Mouse (Mus musculus): ENCODE measurements around the gene Thbs4. TPM values are rescaled to one million over a fixed set of nuclear protein-coding genes. Genes with fewer than 3 reads are reported as not detected.
A peak's percentile ranks its signal among the peaks of the same experiment; 100 is the strongest.

Gene Thbs4
- polyA plus RNA-seq, 1 experiment from 2014 or later: 4.8 TPM

- WGBS: 79% methylated on average over 9 of the region's 9 CpGs
- ATAC-seq (ENCODE audit: insufficient number of reproducible peaks, insufficient read depth, low FRiP score, low read depth): no peak
Observed at GRCm38 (mm10) chr13:92706342-92707061, 88.1 kb downstream of the Thbs4 start.

DNA sequence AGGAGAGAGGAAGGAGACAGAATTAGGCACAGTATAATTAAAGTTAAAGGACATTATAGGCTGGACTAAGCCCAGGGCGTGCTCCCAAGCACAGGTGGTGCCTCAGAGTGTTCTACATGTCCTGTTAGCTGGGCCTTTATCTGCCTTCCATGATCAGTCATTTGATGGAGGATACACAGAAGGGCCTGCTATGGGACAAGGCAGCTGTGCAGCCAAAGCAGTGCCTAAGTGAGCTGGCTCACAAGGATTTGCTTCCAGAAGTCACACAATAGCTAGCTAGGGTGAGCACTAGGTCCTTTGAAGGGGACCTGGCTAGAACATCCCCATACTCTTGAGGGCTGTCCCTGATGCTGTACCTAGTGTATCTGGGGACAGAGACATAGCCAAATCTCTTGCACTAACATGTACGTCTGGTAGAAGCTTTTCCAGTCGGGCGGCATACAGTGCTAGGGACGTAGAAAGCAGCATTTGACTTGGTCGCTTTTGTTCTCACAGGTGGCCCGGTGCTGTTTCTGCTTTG, 89.5 kb downstream of the Thbs4 start:
- Histone ChIP-seq H3K27me3 (ENCODE audit: control insufficient read depth, insufficient read depth, low read length) (no peaks in the 10 kb centered on the region), H3K4me1 (ENCODE audit: control insufficient read depth, insufficient read depth, low read length) (peaks cover 14% of the 10 kb centered on the region; the same call in 1 of the 2 replicates), H3K9me3 (ENCODE audit: control insufficient read depth, low read depth, low read length) (no peaks in the 10 kb centered on the region), H3K27ac (ENCODE audit: low read length) (no peak overlapping the region), H3K4me3 (ENCODE audit: low read depth, low read length) (no peak overlapping the region), H3K36me3 (ENCODE audit: control insufficient read depth, insufficient read depth, low read length) (peaks cover 10% of the 10 kb centered on the region; the same call in 1 of the 2 replicates), H3K9ac (replicated peaks; ENCODE audit: low read depth, low read length) (no peak overlapping the region), H3K4me2 (replicated peaks; ENCODE audit: low read depth, low read length) (no peak overlapping the region)
- WGBS: 90% methylated on average over 7 of the region's 7 CpGs
- no peak for ATAC-seq (ENCODE audit: insufficient number of reproducible peaks, insufficient read depth, low FRiP score, low read depth)

More at GRCm38 (mm10) chr13:92706342-92707061, 88.1 kb downstream of the Thbs4 start:
- H3K9ac ChIP-seq (replicated peaks; ENCODE audit: low read depth, low read length): no peak overlapping the region
- no peaks in the 10 kb centered on the region for H3K9me3 ChIP-seq (ENCODE audit: control insufficient read depth, low read depth, low read length)
- no peak overlapping the region for H3K4me3 ChIP-seq (ENCODE audit: low read depth, low read length)
- no peak overlapping the region for H3K27ac ChIP-seq (ENCODE audit: low read length)
- peaks cover 14% of the 10 kb centered on the region; the same call in 1 of the 2 replicates for H3K4me1 ChIP-seq (ENCODE audit: control insufficient read depth, insufficient read depth, low read length)
- peaks cover 7% of the 10 kb centered on the region; the same call in 1 of the 2 replicates for H3K36me3 ChIP-seq (ENCODE audit: control insufficient read depth, insufficient read depth, low read length)
- H3K27me3 ChIP-seq (ENCODE audit: control insufficient read depth, insufficient read depth, low read length): no peaks in the 10 kb centered on the region
- H3K4me2 ChIP-seq (replicated peaks; ENCODE audit: low read depth, low read length): no peak overlapping the region

DNA sequence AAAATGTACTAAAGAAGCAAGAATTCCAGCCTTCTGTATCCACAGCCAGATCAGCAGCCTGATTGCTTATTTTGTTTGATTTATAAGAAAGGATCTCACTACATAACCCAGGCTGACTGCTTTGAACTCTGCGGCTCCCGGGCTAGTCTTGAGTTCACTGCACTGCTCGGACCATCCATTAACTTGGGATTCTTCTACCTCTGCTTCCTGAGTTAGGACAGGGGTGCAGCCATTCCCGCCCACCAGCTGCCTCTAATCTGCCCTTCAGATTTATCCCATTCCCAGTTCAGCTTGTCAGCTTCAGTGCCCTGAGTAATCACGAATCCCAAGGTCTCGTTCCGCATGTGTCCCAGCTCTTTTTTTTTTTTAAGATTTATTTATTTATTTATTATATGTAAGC, 90.4 kb downstream of the Thbs4 start:
- Histone ChIP-seq H3K36me3 (ENCODE audit: control insufficient read depth, insufficient read depth, low read length) (peaks cover 10% of the 10 kb centered on the region; the same call in 1 of the 2 replicates), H3K4me2 (replicated peaks; ENCODE audit: low read depth, low read length) (no peak overlapping the region), H3K27ac (ENCODE audit: low read length) (no peak overlapping the region; the same call in 1 of the 2 replicates), H3K9ac (replicated peaks; ENCODE audit: low read depth, low read length) (no peak overlapping the region), H3K4me3 (ENCODE audit: low read depth, low read length) (no peak overlapping the region), H3K9me3 (ENCODE audit: control insufficient read depth, low read depth, low read length) (no peaks in the 10 kb centered on the region), H3K27me3 (ENCODE audit: control insufficient read depth, insufficient read depth, low read length) (no peaks in the 10 kb centered on the region), H3K4me1 (ENCODE audit: control insufficient read depth, insufficient read depth, low read length) (peaks cover 14% of the 10 kb centered on the region; the same call in 1 of the 2 replicates)
- 45% methylated on average over 7 of the region's 7 CpGs for WGBS
- no peak for ATAC-seq (ENCODE audit: insufficient number of reproducible peaks, insufficient read depth, low FRiP score, low read depth)

DNA sequence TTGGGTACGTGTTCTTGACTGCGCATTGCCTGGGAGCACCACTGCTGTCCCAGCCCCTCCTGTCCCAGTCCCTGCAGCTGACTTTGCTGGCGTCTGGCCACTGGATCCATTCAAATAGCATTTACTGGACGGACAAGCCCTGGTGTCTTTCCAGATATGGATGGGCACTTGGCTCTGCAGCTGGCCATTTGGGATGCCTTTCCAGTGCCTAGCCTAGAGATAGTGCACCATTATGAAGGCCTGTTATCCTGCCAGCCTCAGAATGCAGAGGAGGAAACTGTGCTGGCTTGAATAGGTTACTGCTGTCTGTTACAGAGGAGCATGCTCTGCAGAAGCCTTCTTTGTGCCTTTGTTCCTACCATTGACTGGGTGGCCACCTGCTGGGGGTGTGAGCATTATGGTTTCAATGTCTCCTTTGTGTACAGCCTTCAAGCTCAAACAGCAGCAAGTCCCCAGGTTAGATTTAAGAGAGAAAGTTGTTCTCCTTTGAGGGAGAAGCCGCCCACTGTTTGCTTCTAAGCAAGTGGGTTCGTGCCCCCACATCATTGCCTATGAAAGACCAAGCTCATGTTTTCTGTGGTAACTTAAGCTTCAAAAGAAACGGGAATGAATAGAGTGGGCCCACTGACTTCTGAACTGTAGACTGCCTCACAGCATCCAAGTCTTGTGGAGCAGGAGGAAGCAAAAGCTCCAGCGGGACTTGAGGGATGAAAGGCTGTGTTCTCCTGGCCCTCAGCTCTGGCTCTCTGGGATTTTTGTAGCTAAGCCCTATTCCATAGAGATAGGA, 91.2 kb downstream of the Thbs4 start:
- no peak overlapping the region for H3K4me2 ChIP-seq (replicated peaks; ENCODE audit: low read depth, low read length)
- no peak overlapping the region for H3K9ac ChIP-seq (replicated peaks; ENCODE audit: low read depth, low read length)
- H3K36me3 ChIP-seq (ENCODE audit: control insufficient read depth, insufficient read depth, low read length): peaks cover 10% of the 10 kb centered on the region; the same call in 1 of the 2 replicates
- H3K4me3 ChIP-seq (ENCODE audit: low read depth, low read length): no peak overlapping the region
- ATAC-seq (ENCODE audit: insufficient number of reproducible peaks, insufficient read depth, low FRiP score, low read depth): no peak
- no peaks in the 10 kb centered on the region for H3K27me3 ChIP-seq (ENCODE audit: control insufficient read depth, insufficient read depth, low read length)
- H3K4me1 ChIP-seq (ENCODE audit: control insufficient read depth, insufficient read depth, low read length): peaks cover 21% of the 10 kb centered on the region; the same call in 1 of the 2 replicates
- 66% methylated on average over 8 of the region's 8 CpGs for WGBS
- peak overlapping the region; percentile 11; the same call in 1 of the 2 replicates for H3K27ac ChIP-seq (ENCODE audit: low read length)
- H3K9me3 ChIP-seq (ENCODE audit: control insufficient read depth, low read depth, low read length): no peaks in the 10 kb centered on the region

GRCm38 (mm10) chr13:92702035-92702434, 92.6 kb downstream of the Thbs4 start:
- no peak overlapping the region for H3K9ac ChIP-seq (replicated peaks; ENCODE audit: low read depth, low read length)
- no peak overlapping the region for H3K4me2 ChIP-seq (replicated peaks; ENCODE audit: low read depth, low read length)
- no peaks in the 10 kb centered on the region for H3K27me3 ChIP-seq (ENCODE audit: control insufficient read depth, insufficient read depth, low read length)
- H3K9me3 ChIP-seq (ENCODE audit: control insufficient read depth, low read depth, low read length): no peaks in the 10 kb centered on the region
- no peak overlapping the region for H3K27ac ChIP-seq (ENCODE audit: low read length)
- H3K4me1 ChIP-seq (ENCODE audit: control insufficient read depth, insufficient read depth, low read length): peaks cover 14% of the 10 kb centered on the region; the same call in 1 of the 2 replicates
- 60% methylated on average over 5 of the region's 5 CpGs for WGBS
- ATAC-seq (ENCODE audit: insufficient number of reproducible peaks, insufficient read depth, low FRiP score, low read depth): no peak
- peaks cover 10% of the 10 kb centered on the region; the same call in 1 of the 2 replicates for H3K36me3 ChIP-seq (ENCODE audit: control insufficient read depth, insufficient read depth, low read length)
- no peak overlapping the region for H3K4me3 ChIP-seq (ENCODE audit: low read depth, low read length)

Other genes starting within 250 kb of the Thbs4 start
- not detected in 2 replicates for gene Spz1, start 218.6 kb downstream of the Thbs4 start, polyA plus RNA-seq (2014; fragmentation: Nextera tagmentation; extraction: Ambion mirVana)
- 22.7 and 24.0 TPM in 2 replicates for gene Serinc5, start 183.7 kb downstream of the Thbs4 start, polyA plus RNA-seq (2014; fragmentation: Nextera tagmentation; extraction: Ambion mirVana)
- gene Mtx3, start 49.9 kb upstream of the Thbs4 start, polyA plus RNA-seq (2014; fragmentation: Nextera tagmentation; extraction: Ambion mirVana): 6.6 and 6.7 TPM in 2 replicates